Mouse (Mus musculus) splenic B cell, adult 2 months (primary cell): ENCODE measurements at regions not wholly inside any gene's neighbourhood (a gene's known extent, or its start where the extent isn't known, plus 50 kb on each side); places are given as distances from the start of the nearest gene placed in this dataset.

Experiments used
- DNase-seq: peaks from one replicate; pipeline ENCODE4 v3.0.0-alpha.2; 2011; ENCODE audit warnings: low read depth, low spot score
- H3K27me3 ChIP-seq: 2 replicates; pipeline ENCODE4 v1.6.1; 2012; ENCODE audit warnings: mild to moderate bottlenecking, low read length, moderate library complexity, mixed read lengths; ENCODE audit not compliant: control insufficient read depth, poor library complexity, insufficient read depth, severe bottlenecking
- H3K36me3 ChIP-seq: 2 replicates; pipeline ENCODE4 v1.6.1; 2012; ENCODE audit warnings: mild to moderate bottlenecking, low read length, moderate library complexity, mixed read lengths; ENCODE audit not compliant: control insufficient read depth, poor library complexity, insufficient read depth, severe bottlenecking

DNA sequence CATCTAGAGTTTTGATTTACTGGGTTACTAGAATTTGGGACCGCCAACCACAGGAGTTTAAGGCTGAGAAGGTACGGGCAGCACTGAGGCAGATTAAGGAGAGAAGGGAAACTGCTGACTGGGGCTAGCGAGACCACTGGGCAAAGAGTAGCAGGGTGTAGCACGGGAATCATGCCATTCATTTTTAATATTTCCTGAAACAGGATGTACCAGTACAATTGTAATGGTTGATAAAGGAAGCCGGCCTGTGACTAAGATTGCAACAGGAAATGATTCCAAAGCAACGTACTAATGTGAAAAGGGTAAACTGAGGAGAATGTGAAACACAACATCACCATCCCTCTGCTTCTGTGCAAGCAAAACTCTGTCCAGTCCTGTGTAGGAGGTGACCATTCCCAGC lies 118.3 kb upstream of the Ift57 start:
- Histone ChIP-seq H3K27me3 (no peaks in the 10 kb centered on the region), H3K36me3 (no peaks in the 10 kb centered on the region)
- no peak for DNase-seq

DNA sequence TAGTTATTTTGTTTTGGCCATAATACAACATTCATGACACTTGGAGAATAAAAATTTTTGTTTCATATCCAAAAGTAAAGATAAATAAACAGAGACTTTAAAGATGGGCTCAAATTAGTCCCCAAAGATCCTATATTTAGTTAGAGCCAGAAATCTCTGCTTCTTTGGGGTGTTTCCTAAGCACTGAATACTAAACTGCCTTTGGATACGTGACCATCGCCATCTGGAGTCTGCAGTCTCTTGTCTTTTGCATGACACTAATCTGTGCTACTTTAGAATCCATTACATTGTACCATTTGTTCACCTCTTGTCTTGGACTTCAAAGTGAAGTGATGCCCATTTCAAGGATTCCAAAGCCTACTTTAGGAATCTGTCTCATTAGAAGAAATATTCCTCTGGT lies 92.5 kb upstream of the Ift57 start:
- Histone ChIP-seq H3K27me3 (no peaks in the 10 kb centered on the region), H3K36me3 (no peaks in the 10 kb centered on the region)

DNA sequence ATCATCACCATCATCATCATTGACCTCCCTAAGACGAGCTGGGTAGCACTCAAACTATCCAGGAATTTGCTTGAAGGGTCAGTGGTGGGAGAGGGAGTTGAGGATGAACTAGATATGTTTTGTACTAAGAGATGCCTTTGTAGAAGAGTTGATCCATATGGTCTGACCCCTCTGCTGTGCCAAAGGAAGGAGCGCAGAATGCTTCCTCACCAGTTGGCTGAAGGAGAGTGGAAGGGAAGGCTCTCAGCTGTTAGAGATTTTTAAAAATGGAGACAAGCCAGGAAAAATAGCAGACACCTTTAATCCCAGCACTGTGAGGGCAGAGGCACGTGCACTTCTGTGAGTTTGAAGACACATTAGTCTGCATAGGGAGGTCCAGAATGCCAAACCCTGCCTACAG lies 84.2 kb upstream of the Ift57 start:
- H3K36me3 ChIP-seq = no peaks in the 10 kb centered on the region
- DNase-seq = no peak
- H3K27me3 ChIP-seq = no peaks in the 10 kb centered on the region

More for the DNA sequence above, 92.5 kb upstream of the Ift57 start:
- no peak for DNase-seq

DNA sequence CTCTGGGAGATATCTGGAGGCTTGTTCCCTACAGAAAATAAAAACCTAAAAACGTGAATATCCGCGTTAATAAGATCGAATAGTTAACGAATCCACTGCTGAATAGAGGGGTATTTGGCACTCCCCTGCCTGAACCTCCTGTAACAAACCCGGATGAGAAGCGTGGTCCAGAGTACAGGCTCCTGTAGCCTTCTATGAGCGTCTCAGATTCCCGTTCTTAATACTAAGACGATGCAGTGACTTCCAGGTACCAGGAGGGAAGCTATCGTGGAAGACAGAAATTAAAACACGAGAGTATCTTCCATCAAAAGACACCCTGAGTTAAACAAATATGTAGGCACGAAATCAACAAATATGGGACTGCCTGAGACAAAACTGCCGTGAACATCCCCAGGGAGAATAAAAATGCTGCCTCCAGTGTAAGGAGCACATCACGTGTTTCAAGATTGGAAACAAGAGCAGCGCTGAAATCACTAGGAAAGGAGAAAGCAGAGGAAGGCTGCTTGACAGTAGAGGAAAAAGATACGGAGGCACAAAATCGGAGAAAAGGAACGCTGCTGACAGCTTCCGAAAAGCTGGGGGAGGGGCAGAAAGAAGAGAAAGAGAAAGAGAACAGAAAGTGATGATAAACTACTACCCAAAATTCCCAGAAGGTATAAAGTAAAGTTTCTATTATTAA lies 83.6 kb upstream of the Ift57 start:
- Histone ChIP-seq H3K36me3 (no peaks in the 10 kb centered on the region), H3K27me3 (no peaks in the 10 kb centered on the region)

DNA sequence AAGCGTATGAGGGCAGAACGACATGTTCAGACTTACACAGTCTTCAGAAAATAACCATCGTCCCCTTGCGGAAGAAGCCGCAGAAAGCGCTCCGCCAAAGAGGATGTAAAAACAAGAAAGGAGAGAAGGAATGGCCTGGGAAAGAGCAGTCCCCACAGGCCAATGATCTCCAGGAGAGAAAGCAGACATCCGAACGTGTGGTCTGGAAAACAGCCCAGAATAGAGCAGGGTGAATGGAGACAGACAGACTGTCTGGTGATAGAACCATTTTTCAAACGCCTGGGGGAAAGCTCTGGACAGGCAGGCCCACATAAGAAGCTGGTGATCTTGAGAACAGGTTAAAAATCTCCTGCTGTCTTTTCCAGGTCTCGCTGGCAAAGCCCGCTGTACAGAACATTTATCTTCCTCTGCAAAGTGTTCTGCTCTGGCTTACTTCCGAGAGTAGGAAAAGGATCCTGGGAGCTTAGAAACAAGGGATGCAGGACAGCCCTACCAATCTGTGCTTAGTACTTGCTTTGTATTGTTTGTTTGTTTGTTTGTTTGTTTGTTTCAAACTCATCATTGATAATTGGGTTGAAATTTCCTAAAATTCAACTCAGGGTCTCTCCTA lies 82.7 kb upstream of the Ift57 start:
- no peak for DNase-seq
- Histone ChIP-seq H3K27me3 (no peaks in the 10 kb centered on the region), H3K36me3 (no peaks in the 10 kb centered on the region)

More for the DNA sequence above, 83.6 kb upstream of the Ift57 start:
- no peak for DNase-seq

DNA sequence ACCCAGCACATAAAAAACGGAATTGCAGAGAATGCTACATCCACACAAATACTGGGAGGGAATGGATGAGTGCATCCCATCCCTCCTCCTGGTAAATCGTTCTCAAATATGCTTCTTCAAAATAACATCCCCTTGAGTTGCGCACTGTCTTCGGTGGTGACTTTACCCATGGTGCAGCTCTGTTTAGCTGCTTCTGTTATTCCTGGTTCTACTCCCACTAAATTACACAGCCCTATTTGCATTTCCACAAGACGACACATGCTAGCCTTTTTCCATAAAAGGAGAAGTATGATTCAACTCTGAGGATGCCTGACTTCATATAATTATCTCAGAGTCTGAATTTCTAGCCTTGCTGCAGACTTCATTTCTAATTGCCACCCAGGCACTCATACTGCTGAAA lies 65.5 kb upstream of the Ift57 start:
- no peak for DNase-seq

DNA sequence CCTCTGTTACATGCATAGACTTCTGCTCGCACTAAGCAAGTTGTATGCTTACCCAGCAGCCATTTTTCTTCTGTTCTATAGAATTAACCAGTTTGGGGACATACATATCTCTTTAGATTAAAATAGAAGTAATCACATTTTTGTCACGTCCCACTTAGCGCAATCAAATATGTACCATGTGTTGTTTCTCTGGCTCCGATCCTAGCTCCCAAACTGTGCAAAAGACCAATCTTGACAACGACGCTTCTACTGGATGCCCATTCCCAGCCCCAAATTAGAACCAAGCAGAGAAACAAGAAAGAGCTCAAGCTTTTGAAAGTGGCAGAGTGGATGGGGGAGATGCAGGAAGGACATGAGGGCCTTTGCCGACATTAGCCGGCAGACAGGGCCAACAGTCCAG lies 63.5 kb upstream of the Ift57 start:
- DNase-seq = no peak
- Histone ChIP-seq H3K36me3 (no peaks in the 10 kb centered on the region), H3K27me3 (no peaks in the 10 kb centered on the region)

More for the DNA sequence above, 65.5 kb upstream of the Ift57 start:
- no peaks in the 10 kb centered on the region for H3K36me3 ChIP-seq
- no peaks in the 10 kb centered on the region for H3K27me3 ChIP-seq

DNA sequence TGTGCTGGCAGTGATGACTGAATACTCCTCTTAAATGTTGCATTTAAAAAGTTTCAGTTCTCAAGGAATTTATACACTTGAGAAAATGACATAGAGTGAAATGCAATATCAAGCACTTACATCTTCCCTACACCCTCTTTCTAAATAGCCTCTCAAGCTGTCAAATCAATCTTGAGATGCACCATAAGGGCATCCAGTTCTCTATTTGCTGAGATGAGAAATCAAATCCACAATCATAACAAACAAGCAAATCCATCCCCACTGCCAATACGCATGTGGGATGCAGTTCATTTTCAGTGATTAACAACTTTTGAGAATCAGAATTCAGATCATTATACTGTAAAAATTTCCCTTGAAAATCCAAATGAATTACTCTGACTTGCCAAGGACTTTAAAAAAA lies 62.6 kb upstream of the Ift57 start:
- no peak for DNase-seq
- Histone ChIP-seq H3K36me3 (no peaks in the 10 kb centered on the region), H3K27me3 (no peaks in the 10 kb centered on the region)

DNA sequence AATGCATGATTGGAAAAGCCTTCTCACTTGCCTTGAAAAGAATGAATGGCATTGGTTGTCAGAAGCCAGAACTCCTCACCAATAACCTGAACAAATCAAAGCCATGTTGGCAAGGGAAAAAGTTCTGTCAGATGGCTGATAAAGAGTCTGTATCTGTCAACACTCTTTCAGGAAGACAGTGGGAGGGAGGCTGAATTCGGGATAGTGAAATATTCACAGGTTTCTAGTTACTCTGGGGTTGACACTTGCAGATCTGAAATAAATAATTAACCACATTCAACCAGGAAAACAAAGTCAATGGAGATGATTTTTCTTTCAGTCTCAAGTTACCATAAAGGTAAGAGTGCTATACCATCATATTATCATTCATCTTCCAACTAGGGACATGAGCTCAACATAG lies 56.3 kb upstream of the Ift57 start:
- Histone ChIP-seq H3K36me3 (no peaks in the 10 kb centered on the region), H3K27me3 (no peaks in the 10 kb centered on the region)
- DNase-seq = no peak

DNA sequence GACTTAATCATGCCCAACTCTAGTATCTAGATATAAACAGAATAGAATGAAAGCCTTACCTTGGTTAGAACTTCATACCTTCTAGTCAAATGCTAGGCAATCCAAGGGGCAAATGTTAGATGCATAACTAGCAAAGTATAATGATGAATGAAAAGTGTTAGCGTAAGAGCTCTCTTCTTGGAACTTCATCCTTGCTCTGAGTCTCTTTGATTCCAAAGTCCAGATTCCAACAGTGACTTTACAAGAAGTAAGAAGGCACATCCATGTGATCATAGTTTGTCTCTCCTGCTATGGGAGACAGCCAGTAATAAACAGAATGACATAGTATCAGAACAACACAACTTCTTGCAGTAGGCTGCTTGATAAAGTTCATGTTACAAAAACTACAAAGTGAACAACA lies 54.6 kb upstream of the Ift57 start:
- H3K27me3 ChIP-seq = no peaks in the 10 kb centered on the region
- no peak for DNase-seq
- H3K36me3 ChIP-seq = no peaks in the 10 kb centered on the region

DNA sequence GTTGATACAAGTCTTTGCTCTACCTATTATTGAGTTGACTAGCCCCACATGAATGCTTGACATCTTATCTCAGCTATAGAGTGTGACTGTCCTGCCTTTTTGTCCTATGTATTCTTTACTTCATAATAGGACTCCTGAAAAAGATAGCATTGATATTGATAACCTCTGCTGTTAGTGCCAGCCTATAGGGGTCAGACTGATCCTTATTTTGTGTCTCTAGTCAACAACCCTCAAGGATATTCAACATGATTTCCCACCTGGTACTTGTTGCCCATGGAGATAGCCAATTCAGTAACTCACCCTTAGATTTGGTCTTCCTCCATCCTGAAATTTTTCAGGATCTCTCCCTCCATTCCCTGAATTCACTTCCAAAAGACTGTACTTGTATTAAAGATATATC lies 52.6 kb upstream of the Ift57 start:
- DNase-seq = peak; percentile 24
- H3K36me3 ChIP-seq = no peaks in the 10 kb centered on the region
- H3K27me3 ChIP-seq = no peaks in the 10 kb centered on the region
